Mouse (Mus musculus): ENCODE data around the gene Ubash3b.

Gene Ubash3b

GRCm38 (mm10) chr9:41054166-41054565 lies 107.3 kb downstream of the Ubash3b start:
- in situ Hi-C loops (cut with MseI, MboI), result no loop called here

DNA sequence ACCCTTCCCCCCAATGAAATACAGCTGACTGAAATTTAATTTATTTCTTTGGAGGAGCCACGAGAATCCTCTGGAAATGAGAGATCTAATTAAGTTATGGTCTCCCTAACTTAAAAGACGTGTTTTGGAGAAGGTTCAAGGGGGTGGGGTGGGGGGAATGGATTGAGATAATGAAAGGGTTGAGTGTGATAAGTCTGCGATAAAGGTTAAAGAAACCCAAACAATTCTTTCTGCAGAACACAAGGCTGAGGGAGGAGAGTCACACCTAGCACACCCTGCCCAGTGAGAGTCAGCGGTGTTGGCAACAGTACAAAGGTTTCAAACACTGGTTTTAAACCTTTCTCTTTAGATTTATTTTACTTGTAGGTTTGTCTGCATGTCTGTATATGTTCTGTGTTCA lies 108.0 kb downstream of the Ubash3b start:
- in situ Hi-C loops (cut with MseI, MboI), result no loop called here

DNA sequence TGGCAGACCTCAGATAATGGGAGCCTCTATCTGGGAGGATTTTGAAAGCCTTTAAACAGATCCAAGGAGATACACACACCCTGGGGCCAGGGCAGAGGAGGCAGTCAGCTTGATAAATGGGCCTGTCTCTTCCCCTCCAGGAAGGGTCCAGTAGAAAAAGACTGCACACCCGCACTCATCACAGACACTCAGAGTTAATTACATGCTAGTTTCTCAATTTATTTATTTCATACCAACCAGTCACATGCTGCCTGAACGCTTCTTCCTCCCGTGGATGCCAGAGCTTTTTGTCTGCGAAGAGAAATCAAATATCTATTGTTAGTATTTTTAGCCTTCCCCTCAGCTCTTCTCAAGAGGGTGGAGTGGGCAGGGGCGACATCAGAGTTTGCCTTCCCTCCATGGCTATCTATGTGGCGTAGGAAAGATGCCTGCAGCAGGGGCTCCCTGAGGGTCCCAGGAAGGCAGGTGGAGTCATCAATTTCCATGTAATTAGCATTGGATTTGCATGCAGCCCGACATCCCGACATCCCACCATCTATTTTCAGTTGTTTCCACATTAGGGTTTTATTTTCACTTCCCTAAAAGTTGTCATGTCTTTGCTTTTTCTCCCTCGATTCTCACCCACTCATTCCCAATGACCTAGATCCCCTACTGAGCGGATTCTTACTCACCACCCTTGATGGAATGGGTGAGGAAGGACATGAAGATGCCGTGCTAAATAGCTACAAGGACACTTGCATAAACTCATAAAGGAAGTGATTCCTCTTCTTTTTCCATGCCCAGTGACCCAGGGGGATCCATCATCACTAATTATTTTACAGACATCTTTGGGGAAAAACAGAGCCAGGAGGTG lies 110.2 kb downstream of the Ubash3b start:
- in situ Hi-C loops (cut with MseI, MboI), result no loop called here

DNA sequence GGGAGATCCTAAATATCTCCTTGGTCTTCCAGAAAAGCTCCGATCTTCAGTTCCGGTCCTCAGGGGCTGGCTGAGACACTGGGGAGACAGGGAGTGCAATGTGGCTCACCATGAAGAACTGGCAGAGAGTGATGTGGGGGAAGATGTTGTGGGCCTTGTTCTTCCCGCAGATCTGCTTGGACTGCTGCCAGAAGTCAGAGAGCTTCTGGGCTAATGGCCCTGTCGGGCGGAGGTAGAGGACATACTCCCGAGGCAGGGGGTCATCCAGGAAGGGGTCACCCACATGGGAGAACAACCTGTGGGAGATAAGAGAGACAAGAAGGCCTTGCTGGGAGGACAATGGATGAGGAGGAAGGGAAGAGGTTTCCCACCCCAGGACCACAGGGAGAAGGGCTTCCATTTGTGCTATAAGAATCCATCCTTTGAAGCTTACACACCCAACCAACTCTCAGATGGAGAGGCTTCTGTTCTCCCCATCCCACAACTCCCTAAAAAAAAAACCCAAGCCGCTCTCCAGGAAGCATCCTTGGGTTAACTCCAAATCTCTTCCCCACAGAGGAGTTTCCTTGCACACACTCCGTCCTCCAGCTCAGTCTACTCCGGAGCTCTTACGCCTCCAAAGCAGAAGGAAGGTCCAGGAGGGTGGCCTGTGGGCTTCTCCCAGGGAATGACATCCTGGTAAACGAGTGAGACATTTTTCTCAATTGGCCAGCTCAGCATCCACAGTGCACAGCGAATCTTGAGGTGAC lies 111.0 kb downstream of the Ubash3b start:
- in situ Hi-C loops (cut with MseI, MboI), result no loop called here

- in situ Hi-C loops (cut with MseI, MboI), result loop anchor here (5.0 kb wide), 1 partner anchor 138 kb away; no protein-coding TSS in a partner anchor
These were observed 112.2 kb downstream of the Ubash3b start for GRCm38 (mm10) chr9:41049282-41049681.

- in situ Hi-C loops (cut with MseI, MboI), result loop anchor here (5.0 kb wide), 1 partner anchor 138 kb away; no protein-coding TSS in a partner anchor
These were observed 112.7 kb downstream of the Ubash3b start for GRCm38 (mm10) chr9:41048820-41049219.

DNA sequence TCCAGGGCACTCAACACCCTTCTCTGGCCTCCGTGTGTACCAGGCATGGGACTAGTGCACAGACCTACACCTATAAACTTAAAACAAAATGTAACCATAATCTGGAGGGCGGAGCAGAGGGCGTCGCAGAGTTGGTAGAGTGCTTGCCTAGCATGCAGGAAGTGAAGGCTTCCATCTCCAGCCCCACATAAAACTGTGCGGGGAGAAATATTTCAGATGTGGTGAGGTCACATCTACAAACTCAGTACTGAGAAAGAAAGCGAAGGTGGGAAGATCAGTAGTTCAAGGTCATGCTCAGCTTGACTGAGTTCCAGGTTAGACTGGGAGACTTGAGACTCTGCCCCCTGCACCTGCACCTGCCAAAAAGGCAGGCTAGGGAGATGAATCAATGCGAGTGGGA lies 113.3 kb downstream of the Ubash3b start:
- in situ Hi-C loops (cut with MseI, MboI), result loop anchor here (5.0 kb wide), 1 partner anchor 139 kb away; no protein-coding TSS in a partner anchor

DNA sequence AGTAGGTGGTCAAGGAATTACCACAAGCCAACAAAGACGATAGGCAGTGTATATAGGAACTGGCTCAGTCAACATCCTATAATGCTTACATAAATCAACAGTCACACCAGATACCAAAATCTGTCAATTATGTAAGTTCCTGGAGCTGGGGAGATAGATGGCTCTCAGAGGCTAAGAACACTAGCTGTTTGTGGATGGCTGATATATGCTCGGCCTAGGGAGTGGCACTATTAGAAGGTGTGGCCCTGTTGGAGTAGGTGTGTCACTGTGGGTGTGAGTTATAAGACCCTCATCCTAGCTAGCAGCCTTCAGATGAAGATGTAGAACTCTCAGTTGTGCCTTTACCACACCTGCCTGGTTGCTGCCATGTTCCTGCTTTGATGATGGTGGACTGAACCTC lies 113.8 kb downstream of the Ubash3b start:
- in situ Hi-C loops (cut with MseI, MboI), result loop anchor here (5.0 kb wide), 1 partner anchor 140 kb away; no protein-coding TSS in a partner anchor

GRCm38 (mm10) chr9:41044626-41045025 lies 116.9 kb downstream of the Ubash3b start:
- in situ Hi-C loops (cut with MseI, MboI), result loop anchor here (5.0 kb wide), 1 partner anchor 143 kb away; no protein-coding TSS in a partner anchor

GRCm38 (mm10) chr9:41043641-41044040 lies 117.9 kb downstream of the Ubash3b start:
- in situ Hi-C loops (cut with MseI, MboI), result no loop called here

DNA sequence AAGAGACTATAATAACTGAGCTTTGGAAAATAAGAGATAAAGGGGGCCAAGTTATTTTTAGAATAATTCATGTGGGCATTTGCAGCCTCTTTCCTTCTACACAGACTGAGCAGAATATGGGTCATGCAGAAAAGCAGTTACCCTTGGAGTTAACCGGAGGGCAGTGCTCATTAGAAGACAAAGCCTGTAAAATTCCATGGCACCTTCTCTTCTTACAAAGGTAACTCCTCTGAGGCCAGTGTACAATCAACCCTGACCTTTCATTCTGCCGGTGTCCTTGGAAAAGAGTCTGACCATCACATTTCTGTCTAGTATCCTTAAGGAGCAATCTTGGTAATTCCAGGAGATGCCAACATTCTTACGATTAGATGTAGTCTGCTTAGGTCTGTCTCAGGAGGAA lies 120.1 kb downstream of the Ubash3b start:
- in situ Hi-C loops (cut with MseI, MboI), result no loop called here

DNA sequence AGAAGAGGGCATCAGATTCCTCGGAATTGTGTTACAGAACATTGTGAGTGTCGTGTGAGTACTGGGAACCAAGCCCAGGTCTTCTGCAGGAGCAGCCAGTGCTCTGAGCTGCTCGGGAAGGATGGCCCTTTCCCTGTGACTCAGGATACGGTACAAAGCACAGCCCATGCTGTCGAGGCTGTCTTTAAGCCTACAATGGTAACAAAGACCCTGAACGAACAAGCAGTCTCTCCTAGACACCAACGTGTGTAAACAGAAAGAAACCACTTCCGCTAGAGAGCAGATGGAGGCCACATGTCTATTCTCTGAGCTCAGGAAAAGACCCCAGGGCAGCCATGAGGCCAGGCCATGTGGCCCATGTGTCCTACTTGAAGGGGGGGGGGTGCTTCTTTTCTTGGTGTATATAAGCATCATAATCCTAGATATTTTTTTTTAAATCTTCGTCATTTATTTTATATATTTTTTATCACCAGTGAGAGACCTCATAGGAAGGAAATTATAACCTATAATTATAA lies 123.3 kb downstream of the Ubash3b start:
- in situ Hi-C loops (cut with MseI, MboI), result no loop called here

GRCm38 (mm10) chr9:41031590-41032489 lies 129.7 kb downstream of the Ubash3b start:
- in situ Hi-C loops (cut with MseI, MboI), result no loop called here

DNA sequence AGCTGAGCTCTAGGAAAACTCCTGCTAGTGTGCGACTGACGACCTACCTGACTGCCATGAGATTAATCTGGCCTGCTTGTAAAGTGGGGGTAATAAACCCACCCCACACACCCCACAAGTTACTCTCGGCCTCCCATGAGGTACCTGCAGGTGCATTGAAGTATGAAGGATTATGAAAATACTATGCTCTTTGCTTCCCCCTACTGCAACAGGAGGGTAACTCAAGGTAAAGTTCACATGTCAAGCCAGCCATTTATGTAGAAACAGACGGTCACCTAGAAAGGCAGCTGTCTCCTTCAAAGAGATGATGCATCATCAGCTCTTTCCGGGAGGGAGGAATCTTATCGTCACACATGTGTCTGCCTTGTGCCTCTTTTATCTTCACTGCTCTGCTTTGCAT lies 131.7 kb downstream of the Ubash3b start:
- in situ Hi-C loops (cut with MseI, MboI), result no loop called here

DNA sequence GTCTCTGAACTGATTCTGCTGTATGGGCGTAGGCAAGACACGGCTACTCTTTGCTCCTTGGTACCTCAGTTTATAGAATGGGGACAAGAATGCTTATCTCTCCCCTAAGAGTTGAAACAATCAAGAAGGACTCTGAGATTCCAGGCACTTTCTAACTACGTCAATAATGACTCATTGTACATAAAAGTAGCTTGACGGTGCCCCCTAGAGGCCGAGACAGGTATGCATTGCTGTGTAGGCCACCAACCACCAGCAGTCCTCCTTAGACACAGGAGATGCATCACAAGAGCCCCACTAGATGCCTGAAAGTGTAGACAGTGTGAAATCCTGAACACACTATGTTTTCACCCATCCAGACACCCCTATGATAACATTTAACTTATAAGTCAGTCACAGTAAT lies 133.0 kb downstream of the Ubash3b start:
- in situ Hi-C loops (cut with MseI, MboI), result no loop called here

DNA sequence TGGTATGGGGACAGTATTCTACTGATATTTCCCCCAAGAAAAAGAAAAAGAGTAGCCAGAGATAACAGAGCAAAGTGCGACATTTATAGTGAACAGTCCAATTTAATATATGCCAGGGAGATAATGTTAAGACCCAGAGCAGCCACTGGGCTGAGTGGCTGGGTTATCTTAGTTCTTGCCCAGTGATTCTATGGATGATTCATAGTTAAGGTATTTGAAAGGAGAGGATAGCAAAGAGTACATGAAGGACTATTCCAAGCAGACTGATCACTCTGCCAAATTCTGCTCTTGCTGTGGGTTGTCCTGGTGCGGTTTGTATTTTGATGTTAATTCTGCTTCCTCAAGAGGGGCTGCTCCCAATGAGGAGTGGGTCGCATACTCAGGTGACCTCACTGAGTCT lies 139.8 kb downstream of the Ubash3b start:
- in situ Hi-C loops (cut with MseI, MboI), result no loop called here

- in situ Hi-C loops (cut with MseI, MboI), result no loop called here
These were observed 141.0 kb downstream of the Ubash3b start for GRCm38 (mm10) chr9:41020486-41020885.

- in situ Hi-C loops (cut with MseI, MboI), result no loop called here
These were observed 147.0 kb downstream of the Ubash3b start for GRCm38 (mm10) chr9:41014512-41014911.

- in situ Hi-C loops (cut with MseI, MboI), result no loop called here
These were observed 149.0 kb downstream of the Ubash3b start for GRCm38 (mm10) chr9:41012456-41012855.

DNA sequence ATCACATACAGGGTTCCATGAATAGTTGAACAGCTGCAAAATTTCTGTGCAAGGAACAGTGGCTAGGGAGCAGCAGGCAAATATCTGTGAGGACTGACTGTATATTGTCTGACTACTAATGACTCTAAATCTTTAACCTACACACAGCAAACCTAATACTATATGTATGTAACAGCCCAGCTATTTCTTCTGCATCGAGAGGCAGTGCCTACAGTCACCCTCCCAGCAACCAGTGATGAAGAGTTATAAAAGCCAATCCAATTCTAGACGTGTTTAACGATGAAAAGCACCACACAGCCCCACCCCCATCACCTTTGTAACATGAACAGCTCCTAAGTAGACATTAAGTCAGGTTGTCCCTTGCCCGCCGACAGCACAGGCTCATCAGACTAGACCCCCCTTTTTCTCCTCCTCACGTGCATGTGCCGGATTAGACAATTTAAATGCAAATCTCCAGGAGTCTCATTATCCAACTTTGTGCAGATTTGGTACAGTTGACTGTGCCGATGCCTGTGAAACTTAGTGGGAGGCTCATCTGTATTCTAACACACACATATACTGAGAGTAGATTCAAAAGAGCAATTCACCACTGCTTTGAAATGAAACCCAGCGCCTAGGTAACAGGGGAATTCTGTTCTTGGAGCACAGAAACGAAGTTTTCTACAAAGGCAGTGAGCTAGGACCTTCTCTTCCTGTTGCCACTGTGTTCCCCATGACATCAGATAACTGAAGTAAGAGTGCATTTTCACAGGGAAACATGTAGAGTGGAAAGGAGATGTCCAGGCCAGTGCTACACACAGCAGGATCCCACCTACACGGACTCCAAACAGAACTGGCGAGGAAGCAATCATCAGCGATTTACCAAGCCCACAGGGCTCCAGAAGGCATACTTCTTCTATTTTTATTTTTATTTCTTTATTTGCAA lies 149.7 kb downstream of the Ubash3b start:
- in situ Hi-C loops (cut with MseI, MboI), result no loop called here

All from mouse trophoblast stem cell (cell line).